In the genomic region with DNA sequence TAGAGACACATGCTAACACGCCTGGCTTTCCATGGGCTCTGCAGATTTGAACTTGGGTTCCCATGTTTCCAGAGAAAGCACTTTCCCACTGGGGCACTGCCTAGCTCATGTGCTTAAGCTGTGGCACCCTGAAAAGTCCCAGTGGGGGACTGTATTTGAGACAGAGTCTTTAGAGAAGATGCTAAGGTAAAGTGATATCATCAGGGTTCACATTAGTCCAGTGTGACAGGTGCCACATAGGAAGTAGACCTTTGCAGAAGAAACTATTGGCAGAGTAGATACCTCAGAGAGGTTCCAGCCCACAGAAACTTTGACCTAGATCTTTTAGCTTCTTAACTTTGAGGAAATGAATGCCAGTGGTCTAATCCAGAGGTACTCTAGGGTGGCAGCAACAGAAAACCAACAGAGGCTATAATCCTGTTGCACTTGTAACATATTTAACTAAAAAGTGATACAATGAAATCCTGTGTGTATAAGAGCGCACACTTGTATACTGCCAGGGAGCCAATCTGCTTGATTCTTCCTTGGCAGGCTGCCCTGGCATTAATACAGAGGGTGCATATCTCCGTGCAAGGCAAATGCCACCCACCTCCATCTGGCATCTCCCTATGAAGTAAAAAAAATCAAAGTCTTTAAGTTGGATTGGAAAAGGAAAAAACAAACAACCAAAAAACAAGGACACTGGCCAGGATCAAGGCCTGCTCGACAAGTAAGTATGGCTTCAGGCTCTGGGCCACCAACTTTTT, we compare ENCODE assay signal across 8 mouse cellular contexts.
DNase-seq lines count a peak whose midpoint lies in the region.

No protein-coding gene starts in this region.

- peak; percentile 37 for DNase-seq in adrenal gland, adult 2 months
- DNase-seq in adrenal gland, adult 18-20 months (ENCODE audit: low spot score in 2 of 2): no peak
- DNase-seq in cerebellum, adult 11 months: peak; percentile 91
- DNase-seq in frontal cortex, postnatal 25 days (ENCODE audit: low spot score in 2 of 2): peak; percentile 48 to 62
- DNase-seq in left cerebral cortex, postnatal 25 days (ENCODE audit: low spot score in 2 of 2): peak; percentile 86 to 93
- DNase-seq in gastrocnemius, adult 18-20 months (ENCODE audit: low spot score): no peak
- DNase-seq in c-Kit-positive CD71-positive TER-119-positive erythroid progenitor cells, embryonic 14.5 days (ENCODE audit: low spot score): no peak
- no peak for DNase-seq in thymus, postnatal 10 days (ENCODE audit: low spot score in 2 of 2)

- intact Hi-C loops in left cerebral cortex, postnatal 25 days (cut with DNase I): loop anchor here (1.0 to 2.0 kb wide), 2 partner anchors 22 to 121 kb away; no protein-coding TSS in a partner anchor

Comparison
In these comparisons a context has a peak if more than half of its experiments do, and no peak if none do; other contexts are left out.
1. DNase-seq: peak in adrenal gland, adult 2 months (single experiment), cerebellum, adult 11 months (single experiment), frontal cortex, postnatal 25 days (2 of 2) and left cerebral cortex, postnatal 25 days (2 of 2); none in adrenal gland, adult 18-20 months (0 of 2), gastrocnemius, adult 18-20 months (single experiment), c-Kit-positive CD71-positive TER-119-positive erythroid progenitor cells, embryonic 14.5 days (single experiment) and thymus, postnatal 10 days (0 of 2).